Mouse (Mus musculus): ENCODE results near the gene Pomc.

Gene Pomc

DNA sequence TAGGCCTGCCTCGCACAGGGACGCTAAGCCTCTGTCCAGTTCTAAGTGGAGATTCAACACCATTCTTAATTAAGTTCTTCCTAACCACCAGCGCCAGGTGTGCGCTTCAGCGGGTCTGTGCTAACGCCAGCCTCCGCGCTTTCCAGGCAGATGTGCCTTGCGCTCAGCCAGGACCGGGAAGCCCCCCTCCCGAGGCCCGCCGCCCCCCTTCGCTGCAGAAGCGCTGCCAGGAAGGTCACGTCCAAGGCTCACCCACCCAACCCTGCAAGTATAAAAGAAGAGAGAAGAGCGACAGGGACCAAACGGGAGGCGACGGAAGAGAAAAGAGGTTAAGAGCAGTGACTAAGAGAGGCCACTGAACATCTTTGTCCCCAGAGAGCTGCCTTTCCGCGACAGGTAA is at the start of gene Pomc:
Gene Pomc, plus strand, starts transcription at position 301 of the 400 bp plus-strand sequence.
- no peak for DNase-seq (ENCODE audit: low spot score)

DNA sequence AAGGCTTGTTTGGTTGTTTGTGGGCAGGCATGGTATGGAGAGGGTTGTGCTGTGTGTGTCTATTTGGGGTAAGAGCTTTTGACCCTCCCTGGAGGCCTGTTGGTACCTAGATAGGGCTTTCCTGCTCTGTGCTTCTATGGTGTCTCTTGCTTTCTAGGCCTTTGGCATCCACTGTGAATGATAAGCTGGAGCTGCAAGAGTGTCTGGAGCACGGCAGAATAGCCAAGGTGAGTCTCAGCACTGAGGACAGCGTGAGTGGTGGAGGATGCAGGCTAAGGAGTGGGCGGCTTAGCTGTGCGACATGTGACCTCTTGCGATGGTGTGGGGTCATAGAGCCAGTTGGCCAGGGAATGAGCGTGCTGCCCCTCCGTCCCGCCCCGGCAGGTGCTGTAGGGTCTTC is 49.3 kb upstream of the Pomc start:
- no peak for DNase-seq (ENCODE audit: low spot score)

DNA sequence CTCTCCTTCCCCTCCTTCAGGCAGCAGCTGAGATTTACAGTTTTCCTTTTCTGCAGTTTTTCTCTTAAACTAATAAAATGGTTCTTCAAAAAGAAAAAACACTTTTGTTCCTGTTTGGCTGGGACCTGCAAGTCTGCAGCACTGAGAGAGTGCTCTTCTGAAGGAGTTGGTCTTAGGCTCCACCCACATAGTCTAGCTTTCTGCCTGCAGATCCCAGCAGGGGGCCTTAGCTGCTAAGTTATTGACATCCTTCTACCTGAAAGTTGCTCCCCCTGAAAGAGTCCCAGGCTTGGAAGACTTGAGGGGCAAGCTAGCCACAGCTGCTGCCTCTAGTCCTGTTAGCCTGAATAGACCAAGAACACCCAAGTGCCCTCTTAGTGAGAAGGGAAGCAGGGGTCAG is 48.4 kb upstream of the Pomc start:
- no peak for DNase-seq (ENCODE audit: low spot score)

DNA sequence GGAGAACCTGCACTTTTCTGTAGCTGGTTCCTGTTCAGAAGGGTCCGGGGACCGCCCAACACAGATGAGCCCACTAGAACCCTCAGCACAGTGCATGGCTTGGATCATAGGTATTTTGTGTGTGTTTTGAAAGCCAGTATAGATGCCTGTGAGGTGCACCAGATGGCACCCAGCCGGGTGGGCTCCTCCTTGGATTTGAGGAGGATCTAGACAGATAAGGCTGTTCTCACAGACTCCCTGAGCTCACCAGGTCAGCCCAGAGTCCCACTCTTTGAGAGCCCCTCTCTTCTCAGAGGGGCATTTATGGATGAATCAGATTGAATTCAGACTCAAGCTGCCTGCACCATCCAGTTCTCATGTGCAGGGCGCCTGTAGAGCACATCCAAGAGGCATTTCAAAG is 47.7 kb upstream of the Pomc start:
- DNase-seq (ENCODE audit: low spot score), result no peak

DNA sequence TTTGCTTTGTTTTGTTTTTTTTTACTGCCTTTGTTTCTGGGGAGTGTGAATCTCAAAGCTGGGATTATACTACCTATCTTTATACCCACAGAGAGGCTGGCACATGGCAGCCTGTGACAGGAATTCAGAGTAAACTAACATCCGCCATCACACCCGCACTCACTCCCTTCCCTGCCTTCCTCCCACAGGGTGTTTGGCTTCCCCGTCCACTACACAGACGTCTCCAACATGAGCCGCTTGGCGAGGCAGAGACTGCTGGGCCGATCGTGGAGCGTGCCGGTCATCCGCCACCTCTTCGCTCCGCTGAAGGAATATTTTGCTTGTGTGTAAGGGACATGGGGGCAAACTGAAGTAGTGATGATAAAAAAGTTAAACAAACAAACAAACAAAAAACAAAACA is 47.3 kb upstream of the Pomc start:
- no peak for DNase-seq (ENCODE audit: low spot score)

DNA sequence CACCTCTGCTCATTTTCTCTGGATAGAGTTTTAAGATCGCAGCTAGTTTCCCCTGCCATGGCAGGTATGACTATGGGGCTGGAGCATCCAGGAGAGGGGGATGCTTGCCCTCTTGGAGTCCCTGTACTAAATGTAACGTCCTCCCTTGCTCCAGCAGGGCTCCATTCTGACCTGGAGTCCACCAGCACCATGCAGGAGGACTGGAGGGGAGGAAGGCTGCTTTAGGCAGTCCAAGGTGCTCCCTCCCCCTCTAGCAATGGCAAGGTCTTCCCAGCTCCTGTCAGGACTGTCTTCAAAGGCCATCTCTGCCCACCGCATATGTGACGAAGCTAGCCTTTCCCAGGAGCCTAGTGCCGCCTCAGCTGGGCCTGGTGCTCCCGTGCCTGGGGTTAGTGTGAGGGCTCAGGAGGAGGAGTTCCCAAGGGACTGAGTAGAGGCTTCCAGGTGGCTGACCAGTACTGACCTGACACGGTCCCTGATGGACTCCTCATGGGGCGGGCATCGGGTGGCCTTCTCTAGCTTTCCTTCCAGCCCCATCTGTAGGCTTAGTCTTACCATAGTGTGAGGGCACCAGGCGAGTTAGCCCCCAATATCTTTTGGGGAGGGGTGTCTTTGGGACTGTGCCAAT is 44.2 kb upstream of the Pomc start:
- DNase-seq (ENCODE audit: low spot score), result no peak

DNA sequence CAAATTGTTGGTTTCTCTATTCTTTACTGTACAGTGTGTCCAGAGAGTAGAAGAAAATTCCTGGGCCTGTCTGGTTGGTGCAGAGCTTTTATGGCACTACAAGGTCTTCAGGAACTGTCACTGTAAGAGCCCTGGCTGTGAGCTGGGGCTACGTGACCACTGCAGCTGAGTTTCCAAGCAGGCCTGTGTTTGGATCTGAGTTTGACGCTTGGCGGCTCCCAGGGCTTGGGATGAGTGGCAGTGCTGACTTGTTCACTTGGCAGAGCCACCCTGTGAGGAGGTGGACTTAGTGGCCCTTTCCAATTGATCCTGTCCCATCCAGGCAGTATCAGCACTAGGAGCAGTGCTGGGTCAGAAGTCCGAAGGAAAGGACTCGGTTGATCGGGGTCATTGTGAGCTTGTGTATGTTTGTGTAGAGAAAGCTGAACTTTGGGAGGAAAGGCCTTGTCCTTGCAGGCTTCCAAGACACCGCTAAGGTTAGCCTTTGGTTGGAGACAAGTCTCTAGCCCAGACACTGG is 42.9 kb upstream of the Pomc start:
- no peak for DNase-seq (ENCODE audit: low spot score)

DNA sequence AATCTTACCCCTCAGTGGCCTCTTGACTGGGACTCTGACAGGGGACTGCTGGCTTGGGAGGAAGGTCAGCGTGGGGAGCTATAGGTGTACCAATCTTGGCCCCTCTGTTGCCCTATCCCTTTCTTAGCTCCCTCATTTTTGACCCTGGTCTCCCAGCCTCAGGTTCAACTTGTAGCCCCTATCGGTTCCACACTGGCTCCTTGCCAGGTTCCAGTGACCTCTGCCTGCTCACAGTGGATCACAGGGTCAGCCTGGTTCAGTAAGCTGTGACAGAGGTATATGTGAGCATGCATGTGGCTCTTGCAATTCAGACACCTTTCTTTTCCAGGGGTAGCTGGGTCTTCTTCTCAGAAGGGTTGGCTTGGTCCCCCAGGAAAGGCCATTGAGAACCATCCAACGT is 38.9 kb upstream of the Pomc start:
- DNase-seq (ENCODE audit: low spot score), result no peak

DNA sequence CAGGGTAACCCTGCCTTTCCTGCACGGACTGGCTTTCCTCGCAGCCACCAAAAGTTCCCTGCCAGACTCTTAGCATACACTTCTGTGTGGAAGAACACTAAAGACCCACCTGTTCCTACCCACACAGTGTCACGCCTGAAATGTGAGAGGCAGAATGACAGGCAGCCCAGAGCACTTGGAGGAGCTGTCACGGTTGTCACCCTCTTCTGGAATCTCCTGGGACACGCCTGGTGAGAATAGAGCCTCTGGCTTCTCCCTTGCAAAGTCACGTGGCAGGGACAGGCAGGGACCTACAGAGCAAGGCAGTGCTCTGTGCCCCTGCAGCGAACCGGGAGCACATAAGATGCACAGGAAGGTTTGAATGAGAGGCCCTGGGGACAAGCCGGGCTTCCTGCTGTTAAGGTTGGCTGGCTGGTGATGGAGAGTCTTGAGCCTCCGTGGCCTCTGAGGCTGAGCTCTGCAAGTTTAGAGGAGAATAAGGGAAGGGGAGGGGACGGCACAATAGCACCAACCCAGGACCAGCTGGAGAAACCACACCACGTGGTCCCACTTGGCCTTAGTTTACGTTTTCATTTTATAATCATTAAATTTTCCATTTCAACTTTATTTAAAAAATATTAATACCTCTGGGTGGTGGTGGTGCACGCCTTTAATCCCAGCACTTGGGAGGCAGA is 36.9 kb upstream of the Pomc start:
- DNase-seq (ENCODE audit: low spot score), result no peak

DNA sequence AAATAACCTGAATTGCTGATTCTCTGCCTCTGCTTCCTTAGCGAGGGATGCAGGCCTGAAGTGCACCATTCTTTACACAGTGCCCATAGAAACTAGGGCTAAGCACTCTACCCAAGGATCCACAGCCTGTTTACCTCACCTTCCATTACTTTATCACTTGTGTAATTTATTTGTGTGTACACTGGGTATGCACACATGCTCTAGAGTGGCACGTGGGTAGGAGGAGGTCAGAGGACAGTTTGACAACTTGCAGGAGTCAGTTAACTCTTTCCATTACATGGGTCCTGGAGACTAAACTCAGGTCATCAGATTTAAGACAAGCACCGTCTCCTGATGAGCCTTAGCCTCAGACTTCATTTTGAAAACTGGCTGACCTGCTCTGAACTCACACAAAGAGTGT is 36.2 kb upstream of the Pomc start:
- DNase-seq (ENCODE audit: low spot score), result no peak

DNA sequence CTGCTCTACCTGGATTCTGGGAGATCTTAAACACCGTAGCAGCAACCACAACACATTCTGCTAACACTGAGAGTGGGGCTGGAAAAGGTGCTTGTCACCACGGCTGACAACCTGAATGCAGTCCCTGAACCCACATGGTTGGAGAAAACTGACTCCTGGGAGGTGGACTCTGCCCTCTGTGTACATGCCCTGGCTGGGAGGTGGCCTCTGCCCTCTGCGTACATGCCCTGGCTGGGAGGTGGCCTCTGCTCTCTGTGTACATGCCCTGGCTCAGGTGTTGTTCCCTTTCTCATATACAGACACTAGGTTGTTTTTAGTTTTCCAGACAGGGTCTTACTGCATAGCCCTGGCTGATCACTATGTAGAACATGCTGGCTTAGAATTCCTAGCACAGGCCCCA is 35.3 kb upstream of the Pomc start:
- DNase-seq (ENCODE audit: low spot score), result no peak

DNA sequence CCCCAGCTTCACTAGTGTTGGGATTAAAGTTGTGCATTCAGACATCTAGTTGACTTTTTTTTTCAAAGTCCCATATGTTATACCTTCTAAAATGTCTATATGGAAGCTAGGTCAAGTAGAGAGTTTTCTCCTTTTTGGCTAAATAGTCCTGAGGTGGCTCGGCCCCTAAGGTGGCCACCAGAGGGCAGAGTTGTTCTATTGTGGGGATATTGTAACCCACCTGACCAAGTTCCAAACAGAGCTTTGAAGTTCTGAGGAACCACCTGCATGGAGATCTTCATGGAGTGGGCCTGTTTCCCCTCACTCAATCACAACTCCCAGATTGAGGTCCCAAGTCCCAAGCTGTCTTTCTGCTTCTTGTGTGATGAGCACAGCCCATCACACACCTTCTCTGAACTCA is 28.6 kb upstream of the Pomc start:
- peak; percentile 81 for DNase-seq (ENCODE audit: low spot score)

DNA sequence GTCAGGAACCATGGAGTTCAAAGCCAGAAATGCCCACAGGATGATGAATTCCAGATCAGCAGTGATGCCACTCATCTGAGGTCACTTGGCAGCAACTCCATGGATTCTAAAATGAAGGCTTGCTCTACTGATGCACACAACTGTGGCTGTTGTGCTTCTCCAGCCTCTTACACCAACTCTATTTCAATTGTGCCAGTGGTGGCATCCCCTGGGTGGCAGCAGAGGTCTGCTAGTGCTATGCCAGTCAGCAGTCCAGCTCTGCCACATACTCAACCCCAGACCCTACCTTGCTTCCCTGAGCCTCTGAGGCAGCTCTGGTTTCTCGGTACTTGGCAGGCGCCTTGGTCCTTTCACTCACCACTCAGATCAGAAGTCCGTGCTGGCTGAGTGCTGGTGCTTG is 25.9 kb upstream of the Pomc start:
- DNase-seq (ENCODE audit: low spot score), result peak; percentile 65

DNA sequence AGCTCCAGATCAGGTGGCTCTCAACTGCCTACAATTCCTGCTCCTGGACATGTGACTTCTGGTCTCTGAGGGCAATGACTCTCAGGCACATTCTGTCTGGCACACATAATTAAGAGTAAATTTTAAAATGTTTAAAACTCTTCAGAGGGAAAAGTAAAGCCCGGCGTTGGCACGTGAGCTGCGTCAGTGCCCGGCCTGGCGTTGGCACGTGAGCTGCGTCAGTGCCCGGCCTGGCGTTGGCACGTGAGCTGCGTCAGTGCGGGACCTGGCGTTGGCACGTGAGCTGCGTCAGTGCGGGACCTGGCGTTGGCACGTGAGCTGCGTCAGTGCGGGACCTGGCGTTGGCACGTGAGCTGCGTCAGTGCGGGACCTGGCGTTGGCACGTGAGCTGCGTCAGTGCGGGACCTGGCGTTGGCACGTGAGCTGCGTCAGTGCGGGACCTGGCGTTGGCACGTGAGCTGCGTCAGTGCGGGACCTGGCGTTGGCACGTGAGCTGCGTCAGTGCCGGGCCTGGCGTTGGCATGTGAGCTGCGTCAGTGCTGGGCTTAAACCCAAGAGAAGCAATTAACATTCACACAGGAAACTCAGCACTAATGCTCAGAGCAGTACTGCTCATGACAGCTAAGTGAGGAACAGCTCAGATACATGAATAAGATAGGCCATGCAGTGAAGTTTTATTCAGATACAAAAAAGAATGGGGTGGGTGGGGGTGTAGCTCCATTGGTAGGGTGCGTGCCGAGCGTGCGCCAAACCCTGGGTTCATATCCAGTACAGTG is 24.5 kb upstream of the Pomc start:
- DNase-seq (ENCODE audit: low spot score), result peak; percentile 66

DNA sequence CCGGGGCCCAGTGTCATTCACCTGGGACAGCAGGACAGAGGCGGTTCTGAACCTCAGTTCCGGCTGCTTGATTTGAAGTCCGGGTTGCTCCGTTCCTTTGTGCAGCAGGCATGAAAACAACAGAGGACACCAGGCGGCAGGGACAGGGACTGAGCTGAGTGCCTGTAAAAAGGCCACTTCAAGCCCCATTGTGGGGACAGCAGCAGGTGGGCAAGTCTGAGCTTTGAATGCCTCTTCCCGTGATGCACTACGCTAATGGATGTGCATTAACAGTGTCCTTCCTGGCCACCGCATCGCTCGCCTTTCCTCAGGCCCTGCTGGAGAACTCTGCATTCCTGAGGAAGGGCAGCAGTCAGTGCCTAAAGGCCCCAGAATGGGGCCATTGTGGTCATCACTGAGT is 12.7 kb upstream of the Pomc start:
- DNase-seq (ENCODE audit: low spot score), result no peak

DNA sequence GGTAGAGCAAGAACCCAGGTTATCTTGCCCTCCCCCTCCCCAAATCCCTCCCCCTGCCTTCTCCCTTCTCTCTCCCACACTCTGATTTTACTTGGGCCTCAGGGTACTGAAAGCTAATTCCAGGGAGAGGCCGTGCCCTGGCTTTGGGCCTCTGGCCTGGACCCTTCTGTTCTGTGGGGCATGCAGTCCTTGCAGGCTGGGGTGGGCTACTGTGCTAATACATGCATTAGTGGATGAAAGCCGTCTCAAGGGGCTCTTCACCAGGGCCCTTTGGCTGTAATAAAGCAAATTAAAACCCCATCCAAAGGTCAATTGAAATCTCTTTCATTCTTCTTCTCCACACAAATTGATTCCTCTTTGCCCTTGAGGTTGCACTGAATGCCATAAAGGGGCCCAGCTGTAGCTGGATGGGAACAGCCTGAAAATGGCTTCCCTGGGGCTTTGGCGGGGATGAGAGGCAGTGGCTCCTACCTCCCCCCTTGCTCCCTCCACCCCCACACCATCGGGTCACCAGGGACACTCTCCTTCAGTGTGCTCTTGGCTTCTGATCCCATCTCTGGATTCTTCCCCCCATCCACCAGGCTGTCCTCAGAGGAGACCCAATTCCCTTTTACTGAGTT is 10.2 kb upstream of the Pomc start:
- DNase-seq (ENCODE audit: low spot score), result no peak

DNA sequence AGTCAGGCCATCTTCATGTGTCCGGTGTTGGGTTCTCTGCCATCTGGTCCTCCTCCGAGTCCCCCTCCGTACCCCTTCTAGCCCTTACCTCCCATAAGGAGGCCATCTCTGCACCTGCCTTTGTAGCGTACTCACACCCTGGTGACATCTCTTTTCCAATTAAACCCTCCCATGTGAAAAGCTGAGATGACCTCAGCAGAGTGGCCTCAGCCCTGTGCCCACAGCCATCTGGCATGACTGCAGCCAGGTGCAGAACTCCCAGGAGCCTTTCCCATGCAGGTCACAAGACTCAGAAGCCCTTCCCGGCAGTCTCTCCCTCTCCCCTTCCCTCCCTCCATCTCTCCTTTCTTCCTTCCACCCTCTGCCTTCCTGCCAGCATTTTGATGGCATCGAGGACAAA is 7.2 kb upstream of the Pomc start:
- DNase-seq (ENCODE audit: low spot score), result no peak

DNA sequence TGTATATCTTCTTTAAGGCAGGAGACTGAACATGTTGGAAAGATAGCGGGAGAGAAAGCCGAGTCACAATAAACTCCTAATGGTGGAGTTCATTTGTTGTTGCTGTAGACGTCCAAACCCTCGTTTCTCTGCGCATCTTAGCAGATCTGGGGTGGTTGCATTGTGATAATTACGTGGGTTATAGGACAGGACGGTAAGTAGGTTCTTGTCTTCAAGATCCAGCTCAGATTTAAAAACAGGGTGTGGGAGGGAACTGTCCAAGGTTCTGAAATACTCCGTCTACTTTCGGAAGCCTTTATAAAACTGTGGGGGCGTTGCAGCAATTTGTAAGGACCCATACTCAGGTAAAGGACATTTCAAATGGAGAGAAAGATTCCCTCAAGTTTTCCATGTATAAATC is 620 bp downstream of the Pomc start:
- DNase-seq (ENCODE audit: low spot score), result no peak

DNA sequence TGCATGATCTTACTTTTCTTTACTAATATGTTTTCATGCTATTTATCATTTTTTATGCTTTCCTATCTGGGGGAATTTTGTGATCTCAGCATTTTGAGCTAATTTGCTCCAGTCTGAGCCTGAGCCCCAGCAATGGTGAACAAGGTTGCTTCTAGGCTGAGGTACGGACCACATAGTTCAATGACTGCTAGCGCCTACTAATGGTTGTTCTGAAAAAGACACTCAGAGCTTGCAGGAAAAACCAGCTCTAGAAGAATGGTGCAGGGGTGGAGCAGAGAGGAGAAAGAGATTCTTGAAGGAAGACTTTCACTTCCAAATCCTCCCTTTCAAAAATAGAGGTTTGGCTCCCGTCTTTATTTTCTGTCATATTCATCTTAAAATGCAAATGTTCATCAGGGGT is 1.6 kb downstream of the Pomc start:
- no peak for DNase-seq (ENCODE audit: low spot score)

DNA sequence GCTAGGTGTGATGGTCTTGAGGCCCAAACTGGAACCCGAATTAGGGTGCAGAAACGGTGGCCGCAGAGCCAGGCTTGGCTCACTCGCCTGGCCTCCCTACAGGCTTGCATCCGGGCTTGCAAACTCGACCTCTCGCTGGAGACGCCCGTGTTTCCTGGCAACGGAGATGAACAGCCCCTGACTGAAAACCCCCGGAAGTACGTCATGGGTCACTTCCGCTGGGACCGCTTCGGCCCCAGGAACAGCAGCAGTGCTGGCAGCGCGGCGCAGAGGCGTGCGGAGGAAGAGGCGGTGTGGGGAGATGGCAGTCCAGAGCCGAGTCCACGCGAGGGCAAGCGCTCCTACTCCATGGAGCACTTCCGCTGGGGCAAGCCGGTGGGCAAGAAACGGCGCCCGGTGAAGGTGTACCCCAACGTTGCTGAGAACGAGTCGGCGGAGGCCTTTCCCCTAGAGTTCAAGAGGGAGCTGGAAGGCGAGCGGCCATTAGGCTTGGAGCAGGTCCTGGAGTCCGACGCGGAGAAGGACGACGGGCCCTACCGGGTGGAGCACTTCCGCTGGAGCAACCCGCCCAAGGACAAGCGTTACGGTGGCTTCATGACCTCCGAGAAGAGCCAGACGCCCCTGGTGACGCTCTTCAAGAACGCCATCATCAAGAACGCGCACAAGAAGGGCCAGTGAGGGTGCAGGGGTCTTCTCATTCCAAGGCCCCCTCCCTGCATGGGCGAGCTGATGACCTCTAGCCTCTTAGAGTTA is 5.2 kb downstream of the Pomc start:
- DNase-seq (ENCODE audit: low spot score), result peak; percentile 86

DNA sequence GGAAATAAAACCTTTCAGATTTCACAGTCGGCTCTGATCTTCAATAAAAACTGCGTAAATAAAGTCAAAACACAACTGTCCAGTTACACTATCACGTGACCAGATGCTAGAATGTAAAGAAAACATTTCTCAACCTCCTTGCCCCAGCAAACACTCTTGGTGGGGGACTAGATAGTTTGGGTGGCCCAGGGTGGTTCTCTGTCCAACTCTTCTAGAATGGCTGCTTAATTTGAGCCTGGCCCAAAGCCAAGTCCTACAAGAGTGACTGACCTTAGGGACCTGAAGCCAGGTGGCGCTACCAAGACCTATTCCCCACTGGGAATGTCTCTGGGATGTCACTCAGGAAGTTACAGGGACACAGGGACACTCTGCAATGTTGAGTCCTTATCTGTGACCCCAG is 5.8 kb downstream of the Pomc start:
- peak; percentile 34 for DNase-seq (ENCODE audit: low spot score)

DNA sequence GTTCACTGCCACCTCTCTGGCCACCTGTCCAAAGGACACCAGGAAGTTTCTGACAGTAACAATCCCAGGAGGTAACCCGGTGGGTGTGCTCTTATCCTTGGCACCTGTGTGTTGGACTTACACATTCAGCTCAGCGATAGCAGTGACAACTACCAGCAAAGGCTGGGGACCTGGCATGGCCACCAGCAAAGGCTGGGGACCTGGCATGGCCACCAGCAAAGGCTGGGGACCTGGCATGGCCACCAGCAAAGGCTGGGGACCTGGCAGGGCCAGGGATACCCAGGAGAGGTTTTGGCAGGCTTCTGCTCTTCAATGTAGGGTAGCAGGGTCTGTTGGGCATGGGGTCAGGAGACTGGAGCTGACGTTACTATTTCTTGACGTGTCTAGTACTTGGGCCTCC is 12.4 kb downstream of the Pomc start:
- DNase-seq (ENCODE audit: low spot score), result no peak

Measured in layer of hippocampus, adult 11-12 months (tissue).